Mouse (Mus musculus) cerebellum, adult 18-20 months (tissue): ENCODE data around the gene 2410015M20Rik.

Experiments
- DNase-seq, 2 experiments: peaks; one replicate each; pipeline ENCODE4 v3.0.0; 2021

The 2410015M20Rik gene

DNA sequence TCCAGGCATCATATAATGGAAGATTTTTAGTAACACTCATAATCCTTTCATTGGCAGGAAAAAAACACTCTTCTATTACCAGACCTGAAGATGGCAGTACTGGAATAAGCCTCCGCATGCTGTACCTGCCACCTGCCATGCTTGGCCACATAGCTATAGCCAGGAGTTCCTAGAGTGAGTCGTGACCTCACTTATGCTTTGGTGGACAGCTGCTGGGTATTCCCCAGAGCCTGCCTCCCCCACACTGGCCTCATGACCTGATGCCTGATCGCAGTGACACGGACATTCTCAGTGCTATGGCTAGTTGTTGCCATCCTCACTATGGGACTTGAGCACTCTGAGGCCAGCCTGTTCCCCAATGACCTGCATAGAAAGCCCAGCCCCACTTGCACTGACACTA lies 39.3 kb downstream of the 2410015M20Rik start:
- no peak for DNase-seq

DNA sequence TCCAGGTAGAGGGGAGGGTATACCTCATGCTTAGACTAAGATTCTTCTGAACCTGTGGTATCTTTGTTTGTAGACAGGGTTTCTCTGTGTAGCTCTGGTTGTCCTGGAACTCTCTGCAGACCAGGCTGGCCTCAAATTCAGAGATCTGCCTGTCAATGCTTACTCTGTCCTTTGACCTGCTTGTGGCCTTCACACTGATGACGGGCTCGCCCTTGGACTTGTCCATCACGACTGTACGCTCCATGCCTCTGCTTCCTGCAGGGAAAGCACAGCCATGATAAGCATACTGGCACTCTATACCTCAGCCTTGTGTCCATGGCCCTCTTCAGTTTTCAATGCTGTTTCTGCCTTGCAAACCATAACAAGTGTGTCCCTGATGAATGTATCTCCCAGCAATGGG lies 42.2 kb downstream of the 2410015M20Rik start:
- no peak for DNase-seq

DNA sequence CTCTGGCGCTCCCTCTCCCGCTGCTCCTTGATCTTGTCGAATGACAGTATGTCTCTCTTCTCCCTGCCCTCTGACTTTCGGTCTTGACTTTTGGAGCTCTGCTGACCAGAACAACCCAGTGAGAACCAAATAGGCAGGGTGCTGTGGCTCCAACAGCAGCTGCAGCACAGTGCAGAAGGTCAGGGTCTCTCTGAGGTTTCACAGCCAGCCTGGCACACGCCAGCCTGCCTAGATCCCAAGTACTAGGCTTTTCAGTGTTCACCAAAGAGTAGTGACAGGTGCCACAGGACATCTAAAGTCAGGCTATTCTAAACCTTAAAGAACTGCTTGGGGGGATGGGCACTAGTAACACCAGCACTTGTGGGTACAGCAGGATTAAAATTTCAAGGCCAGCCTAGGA lies 42.7 kb downstream of the 2410015M20Rik start:
- no peak for DNase-seq

DNA sequence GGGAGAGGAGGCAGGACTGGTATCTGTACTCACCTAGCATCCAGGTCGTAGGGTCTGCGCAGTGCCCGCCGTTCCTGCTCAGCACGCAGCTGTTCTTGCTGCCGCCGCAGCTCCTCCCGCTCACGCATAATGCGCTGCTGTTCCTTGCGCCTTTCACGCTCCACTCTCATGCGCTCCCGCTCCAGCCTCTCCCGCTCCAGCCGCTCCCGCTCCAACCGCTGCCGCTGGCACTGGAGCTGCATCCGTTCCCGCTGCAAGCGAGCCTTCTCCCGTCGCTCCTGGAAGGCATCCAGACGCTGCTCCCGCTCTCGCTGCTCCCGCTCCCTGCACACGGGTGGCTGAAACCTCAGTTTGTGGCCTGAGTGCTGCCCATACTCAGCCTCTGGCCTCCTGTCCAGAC lies 43.3 kb downstream of the 2410015M20Rik start:
- DNase-seq, result no peak

DNA sequence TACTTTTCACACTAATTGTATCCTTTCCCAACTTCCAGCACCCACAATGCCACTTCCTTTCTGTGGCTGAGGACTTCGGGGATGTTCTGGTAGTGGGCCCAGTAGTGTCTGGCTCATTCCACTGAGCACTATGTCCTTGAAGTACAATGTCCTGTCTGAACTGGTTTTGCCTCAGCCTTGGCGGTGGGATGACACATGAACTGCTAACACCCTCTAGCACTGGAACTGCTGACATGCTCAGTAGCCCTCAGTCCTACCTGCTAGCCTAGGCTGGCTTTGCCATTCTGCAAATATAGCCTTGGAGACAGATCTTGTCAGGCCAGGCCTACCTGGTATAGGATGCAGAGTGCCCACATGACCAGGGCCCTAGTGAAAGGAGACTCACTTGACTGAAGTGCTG lies 47.7 kb downstream of the 2410015M20Rik start:
- DNase-seq, result no peak

DNA sequence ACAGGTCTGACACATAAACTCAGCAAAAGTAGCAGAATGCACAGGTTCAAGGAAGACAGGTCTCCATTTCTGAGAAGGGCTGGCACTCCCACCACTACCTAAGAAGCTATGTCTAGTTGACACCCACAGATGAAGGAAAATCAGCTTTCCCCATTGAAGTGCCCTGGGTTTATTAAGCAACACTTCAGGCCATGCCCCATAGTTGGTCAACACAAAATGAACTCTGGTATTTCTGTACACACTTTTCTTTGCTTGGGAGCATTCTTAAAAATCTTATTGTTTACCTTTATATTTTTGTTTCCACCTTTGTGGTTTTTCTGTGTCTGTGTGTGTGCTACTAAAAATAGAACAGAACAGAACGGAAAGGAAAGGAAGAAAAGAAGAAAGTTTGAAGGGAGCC lies 49.4 kb downstream of the 2410015M20Rik start:
- DNase-seq, result no peak

DNA sequence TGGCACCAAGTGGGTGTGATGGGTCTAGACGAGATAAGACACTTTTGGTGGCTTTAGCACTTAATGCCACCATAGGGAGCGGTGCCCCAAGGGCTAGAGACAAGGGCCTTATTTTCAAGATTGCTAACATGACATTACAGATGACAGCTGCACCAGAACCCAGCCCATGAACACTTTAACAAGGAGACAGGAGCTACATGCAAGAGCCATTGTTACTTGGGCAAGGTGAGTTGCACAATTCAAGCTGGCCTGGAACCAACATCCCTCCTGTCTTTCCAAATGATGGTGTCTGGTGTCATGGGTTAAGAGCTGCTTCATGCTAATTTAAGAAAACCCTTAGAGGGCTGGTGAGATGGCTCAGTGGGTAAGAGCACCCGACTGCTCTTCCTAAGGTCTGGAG lies 50.2 kb downstream of the 2410015M20Rik start:
- no peak for DNase-seq

DNA sequence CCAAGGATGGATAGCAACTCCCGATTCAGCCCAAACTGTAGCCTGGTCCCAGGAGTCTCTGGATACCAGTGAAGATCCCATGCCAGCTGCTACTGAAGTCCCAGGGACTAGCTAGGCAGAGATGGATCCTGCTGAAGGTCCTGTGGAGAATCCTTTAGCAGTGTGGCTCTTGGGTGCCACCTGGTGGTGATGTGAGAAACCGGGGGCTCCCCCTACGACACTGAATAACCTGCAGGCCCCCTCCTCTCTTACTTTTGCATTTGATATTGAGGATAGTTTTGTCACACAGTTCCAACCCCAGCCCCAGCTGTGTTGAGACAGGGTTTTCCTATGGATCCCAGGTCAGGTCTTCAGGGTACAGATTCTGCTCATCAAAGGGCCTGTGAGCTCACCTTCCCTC lies 51.1 kb downstream of the 2410015M20Rik start:
- peak; percentile 69 to 80 for DNase-seq
